Mouse (Mus musculus) G1E-ER4 (cell line): ENCODE results near the gene Ifi206. TPM values are rescaled to one million over a fixed set of nuclear protein-coding genes. Genes with fewer than 3 reads are reported as not detected.

Experiments
- GATA1 ChIP-seq: IDR thresholded peaks from one replicate; pipeline ENCODE4 v1.8.0; 2012; ENCODE audit warnings: low read length, inconsistent platforms
- polyA plus RNA-seq: library from polyadenylated mRNA; stranded (reverse); fragments of >175 nt; gene quantifications from 2 replicates; pipeline ENCODE4 v1.2.3, GENCODE M21; 2012

The Ifi206 gene
- polyA plus RNA-seq, 1 experiment = not detected

- no peak for TF ChIP-seq GATA1
Measured at GRCm38 (mm10) chr1:173418936-173419621, 71.8 kb downstream of the Ifi206 start.

GRCm38 (mm10) chr1:173418516-173418915 lies 72.3 kb downstream of the Ifi206 start:
- no peak for TF ChIP-seq GATA1

Other genes starting within 250 kb of the Ifi206 start
- gene Olfr418, start 225.0 kb downstream of the Ifi206 start, polyA plus RNA-seq = not detected in 2 replicates
- gene Mptx2, start 213.3 kb downstream of the Ifi206 start, polyA plus RNA-seq = not detected in 2 replicates
- gene Ackr1, start 157.3 kb downstream of the Ifi206 start, polyA plus RNA-seq = not detected in 2 replicates
- not detected in 2 replicates for gene Aim2, start 140.2 kb downstream of the Ifi206 start, polyA plus RNA-seq
- gene Cadm3, start 123.3 kb downstream of the Ifi206 start, polyA plus RNA-seq = not detected in 2 replicates
- not detected in 2 replicates for gene Ifi214, start 44.9 kb upstream of the Ifi206 start, polyA plus RNA-seq
- not detected in 2 replicates for gene Ifi213, start 108.2 kb upstream of the Ifi206 start, polyA plus RNA-seq
- not detected in 2 replicates for gene Ifi209, start 139.9 kb upstream of the Ifi206 start, polyA plus RNA-seq
- not detected in 2 replicates for gene Ifi208, start 182.6 kb upstream of the Ifi206 start, polyA plus RNA-seq